ENCODE assay signal across 1 mouse cellular context in the genomic region with DNA sequence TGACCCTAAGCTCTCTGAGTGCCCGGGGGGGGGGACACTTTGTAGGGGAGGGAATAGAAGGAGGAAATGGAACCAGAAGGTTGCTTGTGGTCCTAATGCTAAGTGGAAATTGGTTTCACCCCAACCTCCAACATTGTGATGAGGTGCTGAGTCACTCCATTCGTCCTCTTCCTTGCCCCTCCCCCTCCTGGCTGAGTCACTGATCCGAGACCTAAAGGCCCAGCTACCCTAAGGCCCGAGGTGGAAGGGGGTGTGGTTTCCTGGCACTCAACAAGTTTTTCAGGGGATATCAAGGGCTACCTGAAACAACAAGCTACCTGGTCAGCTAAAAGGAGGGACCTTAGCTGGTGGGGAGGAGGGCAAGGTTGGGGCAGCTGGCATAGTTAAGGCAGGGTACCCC.
A peak's percentile ranks its signal among the peaks of the same experiment; 100 is the strongest.
TF ChIP-seq lines count a peak whose summit lies in the region.

No protein-coding gene starts in this region.

TF ChIP-seq in CH12.LX, 34 proteins besides CTCF, POLR2A, EP300 and RAD21 (continued from another document):
- no peak for TF ChIP-seq USF1 (IDR thresholded peaks at IDR 0.05; ENCODE audit: low read depth, low read length)
- peak; percentile 79 for TF ChIP-seq CHD2 (IDR thresholded peaks at IDR 0.05; ENCODE audit: low read length)
- TF ChIP-seq TBP (conservative IDR thresholded peaks at IDR 0.05; ENCODE audit: low read depth, low read length) = no peak
- no peak for TF ChIP-seq MYC (IDR thresholded peaks at IDR 0.05; ENCODE audit: low read depth, low read length)
- no peak for TF ChIP-seq E2F4 (IDR thresholded peaks at IDR 0.05; ENCODE audit: insufficient replicate concordance, low read depth, low read length)
- TF ChIP-seq IRF4 (IDR thresholded peaks at IDR 0.05; ENCODE audit: low read depth, low read length) = peak; percentile 25; the same call in 1 of the 2 replicates
- TF ChIP-seq MAZ (IDR thresholded peaks at IDR 0.05; ENCODE audit: low read depth, low read length) = no peak
